Mouse (Mus musculus): ENCODE measurements around the gene Fam169a. TPM values are rescaled to one million over a fixed set of nuclear protein-coding genes. Genes with fewer than 3 reads are reported as not detected.
"Not testable (repeated sequence)": the region's sequence is repeated elsewhere in the genome, so short reads cannot be mapped to it uniquely, and the experiment has no call there.

Fam169a gene
- polyA plus RNA-seq, 1 experiment from 2014 or later, result 15.1 TPM

DNA sequence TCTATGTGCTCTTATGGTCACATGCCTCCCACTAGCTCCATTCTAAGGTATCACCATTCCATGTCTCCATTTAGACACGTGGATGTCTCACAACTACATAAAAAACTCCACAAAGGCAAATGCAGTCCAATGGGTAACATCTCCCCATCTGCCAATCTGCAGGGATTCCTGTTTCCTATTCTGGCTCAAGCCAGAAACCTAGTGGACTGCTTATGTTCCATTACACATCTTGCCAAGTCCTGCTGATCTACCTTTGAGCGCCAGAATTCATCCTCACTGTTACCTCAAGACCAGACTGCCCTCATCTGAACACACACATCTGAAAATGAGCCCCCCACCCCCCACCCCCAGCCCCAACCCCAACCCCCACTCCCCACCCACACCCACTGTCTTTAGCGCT is 4.9 kb upstream of the Fam169a start:
- H3K9me3 ChIP-seq, result no peaks in the 10 kb centered on the region
- no peak overlapping the region for H3K9ac ChIP-seq (replicated peaks)
- H3K27me3 ChIP-seq, result no peaks in the 10 kb centered on the region
- no peak overlapping the region for H3K4me3 ChIP-seq
- no peak overlapping the region for H3K27ac ChIP-seq (replicated peaks)
- ATAC-seq (replicated peaks), result no peak
- no peak overlapping the region for H3K4me2 ChIP-seq (replicated peaks)
- H3K4me1 ChIP-seq, result 0 out of 2 replicates have a peak, but pooled peaks cover 4% of the 10 kb centered on the region
- H3K36me3 ChIP-seq, result no peaks in the 10 kb centered on the region
- 89% methylated on average over 3 of the region's 3 CpGs for WGBS

DNA sequence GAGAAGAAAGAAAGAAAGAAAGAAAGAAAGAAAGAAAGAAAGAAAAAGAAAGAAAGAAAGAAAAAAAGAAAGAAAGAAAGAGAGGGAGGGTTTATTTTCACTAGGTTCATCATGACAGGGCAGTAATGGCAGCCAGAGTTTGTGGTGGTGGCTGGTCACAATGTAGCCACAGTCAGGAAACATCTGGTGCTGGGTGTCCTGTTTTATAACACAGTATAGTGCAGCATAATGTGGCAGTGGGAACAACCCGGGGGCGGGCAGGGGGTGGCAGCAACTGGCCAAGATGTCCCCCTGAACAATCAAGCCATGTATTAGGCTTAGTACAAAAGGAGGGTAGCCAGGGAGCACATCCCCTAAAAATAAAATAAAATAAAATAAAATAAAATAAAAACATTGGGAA is 3.7 kb upstream of the Fam169a start:
- Histone ChIP-seq H3K27me3 (no peaks in the 10 kb centered on the region), H3K4me2 (replicated peaks) (no peak overlapping the region), H3K4me1 (0 out of 2 replicates have a peak, but pooled peaks cover 4% of the 10 kb centered on the region), H3K27ac (replicated peaks) (no peak overlapping the region), H3K4me3 (no peak overlapping the region), H3K9ac (replicated peaks) (no peak overlapping the region), H3K9me3 (no peaks in the 10 kb centered on the region), H3K36me3 (no peaks in the 10 kb centered on the region)
- 85% methylated on average over 2 of the region's 2 CpGs for WGBS
- ATAC-seq (replicated peaks), result no peak

DNA sequence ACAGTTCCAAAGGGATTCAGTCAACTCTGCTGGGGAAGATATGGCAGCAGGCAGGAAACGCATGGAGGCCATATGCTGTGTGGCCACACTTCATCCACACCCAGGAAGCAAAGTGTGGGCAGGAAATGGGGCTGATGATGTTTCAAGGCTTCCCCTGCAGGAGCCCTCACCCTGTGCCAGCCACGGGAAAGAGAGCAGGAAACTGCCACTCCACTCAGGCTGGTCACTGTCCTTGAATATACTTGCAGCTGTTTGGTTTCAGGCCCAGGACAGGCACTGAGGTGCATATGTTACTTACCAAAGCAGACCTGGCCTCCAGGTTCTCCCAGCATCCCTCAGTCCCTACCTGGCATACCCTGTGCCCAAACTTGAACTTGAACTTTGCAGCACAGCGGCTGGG is 2.7 kb upstream of the Fam169a start:
- H3K36me3 ChIP-seq, result no peaks in the 10 kb centered on the region
- no peak overlapping the region for H3K27ac ChIP-seq (replicated peaks)
- H3K27me3 ChIP-seq, result peaks cover 5% of the 10 kb centered on the region; the same call in 1 of the 2 replicates
- peak overlapping the region; percentile 19; the same call in 1 of the 2 replicates for H3K4me2 ChIP-seq (replicated peaks)
- H3K9ac ChIP-seq (replicated peaks), result no peak overlapping the region
- ATAC-seq (replicated peaks), result no peak
- no peaks in the 10 kb centered on the region for H3K9me3 ChIP-seq
- 52% methylated on average over 3 of the region's 3 CpGs for WGBS
- H3K4me1 ChIP-seq, result 0 out of 2 replicates have a peak, but pooled peaks cover 4% of the 10 kb centered on the region
- H3K4me3 ChIP-seq, result no peak overlapping the region

DNA sequence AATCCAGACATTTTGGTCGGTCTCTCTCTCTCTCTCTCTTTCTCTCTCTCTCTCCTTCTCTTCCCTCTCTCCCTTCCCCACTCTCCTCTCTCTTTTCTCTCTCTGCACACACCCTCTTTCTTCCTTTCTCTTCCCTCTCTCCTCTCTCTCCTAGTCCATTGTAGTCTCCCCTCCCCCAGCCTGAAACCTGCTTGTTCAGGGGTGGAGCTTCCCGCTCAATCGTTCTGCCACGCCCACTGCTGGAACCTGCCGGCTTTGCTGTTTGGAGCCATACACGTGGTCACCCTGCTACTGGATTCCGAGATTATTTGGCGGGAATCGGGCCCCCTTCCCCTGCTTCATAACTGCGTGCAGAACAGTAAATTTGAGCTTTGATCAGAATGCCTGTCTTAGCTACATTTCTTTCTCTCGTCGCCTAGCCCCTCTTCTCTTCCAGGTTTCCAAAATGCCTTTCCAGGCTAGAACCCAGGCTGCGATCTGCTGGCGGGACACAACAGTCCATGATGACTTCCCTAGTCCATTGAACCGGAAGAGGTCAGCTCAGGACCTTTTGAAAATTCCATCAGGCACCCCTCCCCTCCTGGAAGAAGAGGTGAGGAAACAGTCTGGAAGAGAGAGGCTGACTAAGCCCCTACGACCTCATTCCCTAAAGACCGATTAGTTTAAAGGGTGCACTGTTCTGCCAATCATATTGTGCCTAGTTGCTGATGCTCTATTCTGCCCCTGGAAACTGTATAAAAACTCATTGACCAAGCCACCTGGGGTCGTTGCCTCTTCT is 2.1 kb upstream of the Fam169a start:
- not testable (repeated sequence) for H3K4me1 ChIP-seq; ATAC-seq (replicated peaks)
- H3K4me2 ChIP-seq (replicated peaks), result peak overlapping the region; percentile 19; the same call in 1 of the 2 replicates

DNA sequence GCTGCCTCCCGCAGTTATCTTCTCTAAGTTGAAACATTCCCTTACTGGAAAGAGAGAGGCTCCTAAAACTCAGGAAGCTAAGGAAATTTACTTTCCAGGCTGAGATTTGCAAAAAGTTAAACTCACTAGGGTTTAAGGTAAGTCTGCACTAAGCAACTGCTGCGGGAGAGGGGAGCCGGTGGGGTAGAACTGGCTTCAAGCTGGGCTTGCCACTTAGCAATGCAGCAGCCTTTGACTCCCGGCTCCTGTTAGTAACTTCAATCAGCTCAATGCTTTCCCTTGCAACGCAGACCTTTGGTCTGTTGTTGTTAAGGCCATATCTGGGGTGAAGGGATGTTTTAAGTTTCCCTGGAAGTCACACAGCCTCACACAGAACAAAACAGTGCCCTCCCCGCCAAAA is 605 bp downstream of the Fam169a start:
- H3K36me3 ChIP-seq, result no peaks in the 10 kb centered on the region
- H3K27ac ChIP-seq (replicated peaks), result no peak overlapping the region
- H3K4me2 ChIP-seq (replicated peaks), result no peak overlapping the region
- H3K4me3 ChIP-seq, result no peak overlapping the region
- H3K9me3 ChIP-seq, result no peaks in the 10 kb centered on the region
- peaks cover 5% of the 10 kb centered on the region; the same call in 1 of the 2 replicates for H3K27me3 ChIP-seq
- ATAC-seq (replicated peaks), result no peak
- 6% methylated on average over 6 of the region's 6 CpGs for WGBS
- no peak overlapping the region for H3K9ac ChIP-seq (replicated peaks)
- H3K4me1 ChIP-seq, result 0 out of 2 replicates have a peak, but pooled peaks cover 4% of the 10 kb centered on the region

More for the DNA sequence above, 2.1 kb upstream of the Fam169a start:
- H3K9me3 ChIP-seq; H3K27me3 ChIP-seq; H3K27ac ChIP-seq (replicated peaks); H3K4me3 ChIP-seq; H3K9ac ChIP-seq (replicated peaks); H3K36me3 ChIP-seq: not testable (repeated sequence)
- 38% methylated on average over 18 of the region's 18 CpGs for WGBS

DNA sequence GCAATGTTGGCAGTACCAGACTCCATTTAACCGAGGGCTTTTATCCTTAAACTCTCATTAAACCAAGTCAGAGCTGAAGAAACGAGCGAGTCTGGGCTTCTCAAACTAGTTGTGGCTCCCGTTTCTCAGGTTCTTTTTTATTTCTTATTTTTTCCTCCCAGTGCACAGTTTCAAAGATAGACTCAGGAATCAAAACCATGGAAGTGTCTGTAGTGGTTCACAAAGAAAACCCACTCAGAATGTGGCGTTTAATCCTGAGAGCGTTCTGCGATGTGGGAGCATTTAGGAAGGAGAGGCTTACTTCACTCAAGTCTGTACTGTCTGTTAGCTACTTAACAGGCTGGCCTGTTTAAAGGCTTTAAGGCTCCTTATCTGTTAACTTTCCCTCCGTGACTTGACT is 1.1 kb downstream of the Fam169a start:
- no peaks in the 10 kb centered on the region for H3K9me3 ChIP-seq
- H3K4me3 ChIP-seq, result no peak overlapping the region
- no peaks in the 10 kb centered on the region for H3K36me3 ChIP-seq
- H3K27ac ChIP-seq (replicated peaks), result no peak overlapping the region
- ATAC-seq (replicated peaks), result no peak
- H3K27me3 ChIP-seq, result peaks cover 5% of the 10 kb centered on the region; the same call in 1 of the 2 replicates
- H3K9ac ChIP-seq (replicated peaks), result no peak overlapping the region
- no peak overlapping the region for H3K4me2 ChIP-seq (replicated peaks)
- WGBS, result 35% methylated on average over 8 of the region's 8 CpGs
- 0 out of 2 replicates have a peak, but pooled peaks cover 8% of the 10 kb centered on the region for H3K4me1 ChIP-seq

DNA sequence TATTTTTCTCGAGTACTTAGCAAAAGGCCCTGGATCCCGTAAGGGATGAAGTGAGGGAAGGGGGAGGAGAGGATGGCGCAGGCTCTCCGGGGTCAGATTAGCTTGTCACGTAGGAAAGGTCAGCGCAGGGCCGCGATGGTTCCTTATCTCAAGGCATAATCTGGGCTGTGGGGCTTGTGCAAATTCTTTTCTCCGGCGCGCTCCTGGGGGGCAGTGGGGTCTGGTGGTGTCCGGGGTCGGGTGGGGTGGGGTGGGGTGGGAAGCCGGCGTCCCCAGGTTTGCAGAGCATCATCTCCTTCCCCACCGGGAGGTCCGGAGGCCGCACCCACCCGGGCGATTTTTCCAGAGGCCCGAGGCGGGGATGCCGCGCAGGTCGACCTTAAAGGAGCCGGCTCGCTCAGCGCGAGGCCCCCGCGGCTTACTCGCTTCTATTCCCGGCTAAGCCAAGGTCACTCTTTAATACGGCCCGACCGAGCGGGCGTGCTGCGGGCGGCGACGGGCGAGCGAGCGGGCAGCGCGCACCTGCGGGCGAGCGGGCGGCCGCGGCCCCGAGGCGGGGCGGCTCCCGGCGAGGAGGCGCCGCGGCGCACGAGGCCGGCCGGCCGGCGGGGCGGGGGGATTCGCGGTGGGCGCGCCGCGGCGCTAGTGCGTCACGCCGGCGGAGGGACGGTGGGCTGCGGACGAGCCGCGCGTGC is 4.0 kb downstream of the Fam169a start:
- Histone ChIP-seq H3K4me3 (peak overlapping the region; percentile 97), H3K9ac (replicated peaks) (peak overlapping the region; percentile 81), H3K4me2 (replicated peaks) (peak overlapping the region; percentile 91), H3K4me1 (0 out of 2 replicates have a peak, but pooled peaks cover 4% of the 10 kb centered on the region), H3K27me3 (peaks cover 5% of the 10 kb centered on the region; the same call in 1 of the 2 replicates), H3K36me3 (no peaks in the 10 kb centered on the region), H3K27ac (replicated peaks) (peak overlapping the region; percentile 85), H3K9me3 (no peaks in the 10 kb centered on the region)
- WGBS, result under 1% methylated on average over 62 of the region's 85 CpGs
- ATAC-seq (replicated peaks), result peak; percentile 85

DNA sequence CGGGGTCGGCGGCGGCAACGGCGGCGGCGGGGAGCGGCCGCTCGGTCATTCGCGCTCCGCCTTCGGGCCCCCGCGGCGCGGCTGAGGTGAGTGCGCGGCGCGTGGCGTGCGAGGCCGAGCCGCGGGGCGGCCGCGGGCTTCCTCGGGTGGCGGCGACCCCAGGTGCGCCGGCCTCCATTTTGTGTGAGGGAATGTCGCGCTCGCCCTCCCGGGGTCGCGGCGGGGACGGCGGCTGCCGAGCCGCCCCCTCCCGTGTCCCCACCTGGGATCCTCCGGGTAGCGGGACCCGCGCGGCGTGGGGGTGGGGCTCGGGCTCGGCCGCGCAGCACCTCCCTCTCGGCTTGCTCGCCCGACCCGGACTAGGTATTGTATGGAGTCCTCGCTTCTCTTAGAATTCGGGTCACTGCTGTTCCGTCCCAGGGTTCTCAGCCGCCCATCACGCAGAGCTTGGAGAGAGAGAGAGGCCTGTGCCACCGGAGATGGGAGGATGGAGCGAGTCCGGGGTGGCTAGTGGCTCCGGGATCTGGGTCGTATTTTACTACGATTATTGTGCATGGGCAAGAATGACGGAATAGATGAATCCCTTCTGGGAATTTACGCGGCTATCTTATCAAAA is 4.6 kb downstream of the Fam169a start:
- Histone ChIP-seq H3K9ac (replicated peaks) (peak overlapping the region; percentile 81), H3K27ac (replicated peaks) (peak overlapping the region; percentile 85), H3K27me3 (peaks cover 5% of the 10 kb centered on the region; the same call in 1 of the 2 replicates), H3K4me1 (0 out of 2 replicates have a peak, but pooled peaks cover 4% of the 10 kb centered on the region), H3K4me3 (peak overlapping the region; percentile 97), H3K4me2 (replicated peaks) (peak overlapping the region; percentile 91), H3K9me3 (no peaks in the 10 kb centered on the region), H3K36me3 (no peaks in the 10 kb centered on the region)
- ATAC-seq (replicated peaks), result peak; percentile 86
- WGBS, result 0% methylated on average over 54 of the region's 76 CpGs

DNA sequence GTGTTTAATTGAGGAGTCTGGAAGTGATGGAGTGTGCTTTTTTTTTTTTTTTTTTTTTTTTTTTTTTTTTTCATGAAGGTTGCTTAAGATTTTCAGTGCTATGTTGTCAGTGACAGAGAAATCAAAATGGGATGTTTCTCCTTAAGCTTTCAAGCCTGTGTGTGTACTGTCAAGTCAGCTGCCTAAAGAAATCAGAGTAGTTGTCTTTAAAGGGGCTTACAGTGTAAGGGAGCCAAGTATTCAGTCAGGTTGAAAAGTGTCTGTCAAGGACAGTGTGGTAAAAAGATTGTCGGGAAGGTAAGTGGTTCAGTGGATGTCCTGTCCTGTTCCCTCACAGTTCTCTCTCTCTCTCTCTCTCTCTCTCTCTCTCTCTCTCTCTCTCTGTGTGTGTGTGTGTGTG is 6.4 kb downstream of the Fam169a start:
- no peak overlapping the region for H3K9ac ChIP-seq (replicated peaks)
- 0 out of 2 replicates have a peak, but pooled peaks cover 4% of the 10 kb centered on the region for H3K4me1 ChIP-seq
- 25% methylated on average over 1 of the region's 1 CpGs for WGBS
- H3K27me3 ChIP-seq, result peaks cover 5% of the 10 kb centered on the region; the same call in 1 of the 2 replicates
- no peak for ATAC-seq (replicated peaks)
- no peak overlapping the region for H3K27ac ChIP-seq (replicated peaks)
- H3K36me3 ChIP-seq, result no peaks in the 10 kb centered on the region
- H3K4me3 ChIP-seq, result no peak overlapping the region
- no peaks in the 10 kb centered on the region for H3K9me3 ChIP-seq
- H3K4me2 ChIP-seq (replicated peaks), result no peak overlapping the region

DNA sequence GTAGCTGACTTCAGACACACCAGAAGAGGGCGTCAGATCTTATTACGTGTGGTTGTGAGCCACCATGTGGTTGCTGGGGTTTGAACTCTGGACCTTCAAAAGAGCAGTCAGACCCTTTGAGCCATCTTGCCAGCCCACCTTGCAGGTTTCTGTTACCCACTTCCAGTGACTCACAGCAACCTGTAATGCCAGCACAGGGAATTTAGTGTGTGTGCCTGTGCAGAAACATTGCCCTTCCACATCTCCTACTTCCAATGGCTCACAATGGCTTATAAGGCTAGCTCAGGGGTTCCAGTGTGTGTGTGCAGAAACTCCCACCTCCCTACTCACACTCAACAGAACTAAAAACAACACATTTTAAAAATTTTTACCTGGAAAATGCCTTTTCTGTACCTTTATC is 10.5 kb downstream of the Fam169a start:
- Histone ChIP-seq H3K4me3 (no peak overlapping the region), H3K9ac (replicated peaks) (no peak overlapping the region), H3K9me3 (no peaks in the 10 kb centered on the region), H3K27me3 (no peaks in the 10 kb centered on the region), H3K4me1 (0 out of 2 replicates have a peak, but pooled peaks cover 4% of the 10 kb centered on the region), H3K36me3 (no peaks in the 10 kb centered on the region), H3K4me2 (replicated peaks) (no peak overlapping the region), H3K27ac (replicated peaks) (no peak overlapping the region)
- 91% methylated on average over 2 of the region's 2 CpGs for WGBS
- no peak for ATAC-seq (replicated peaks)

DNA sequence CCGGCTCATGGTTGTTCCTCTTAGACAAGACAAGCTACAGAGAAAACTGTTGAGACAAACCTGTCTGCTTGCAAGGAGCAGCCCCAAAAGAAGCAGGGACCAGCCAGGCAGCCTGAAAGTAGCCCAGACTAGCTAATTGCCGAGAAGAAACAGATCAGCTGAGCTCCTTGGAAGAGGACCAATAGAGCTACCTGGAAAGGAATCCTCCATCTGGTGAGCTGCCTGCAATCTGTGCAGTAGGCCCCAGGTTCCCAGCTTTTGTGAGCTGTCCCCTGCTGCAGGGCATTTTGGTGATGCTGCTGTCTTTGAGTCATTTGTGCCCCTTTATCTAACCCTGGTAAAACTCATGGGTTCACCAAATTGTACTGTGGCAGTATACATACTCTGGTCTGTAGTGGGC is 13.1 kb downstream of the Fam169a start:
- no peak overlapping the region for H3K4me3 ChIP-seq
- H3K27me3 ChIP-seq, result no peaks in the 10 kb centered on the region
- H3K4me1 ChIP-seq, result no peaks in the 10 kb centered on the region
- no peak overlapping the region for H3K27ac ChIP-seq (replicated peaks)
- H3K9ac ChIP-seq (replicated peaks), result no peak overlapping the region
- H3K36me3 ChIP-seq, result no peaks in the 10 kb centered on the region
- no peaks in the 10 kb centered on the region for H3K9me3 ChIP-seq
- 62% methylated on average over 2 of the region's 2 CpGs for WGBS
- H3K4me2 ChIP-seq (replicated peaks), result no peak overlapping the region
- ATAC-seq (replicated peaks), result no peak

DNA sequence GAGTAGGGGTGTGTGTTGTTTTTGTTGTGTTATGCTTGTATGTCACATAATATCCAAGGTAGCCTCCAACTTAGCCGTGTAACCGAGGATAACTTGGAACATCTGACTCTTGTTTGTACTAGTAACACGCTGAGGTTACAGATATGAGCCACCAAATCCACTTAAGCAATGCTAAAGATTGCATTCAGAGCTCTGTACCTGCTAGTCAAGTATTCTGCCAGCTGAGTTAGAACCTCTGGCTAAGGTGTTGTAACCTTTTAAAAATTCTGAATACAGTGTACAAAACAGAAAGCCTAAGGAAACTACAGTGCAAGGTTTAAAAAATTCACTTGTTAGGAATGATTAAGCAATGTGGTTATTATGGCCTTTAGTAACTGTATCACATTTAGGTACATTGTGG is 13.5 kb downstream of the Fam169a start:
- no peaks in the 10 kb centered on the region for H3K36me3 ChIP-seq
- WGBS, result 90% methylated on average over 3 of the region's 3 CpGs
- no peak for ATAC-seq (replicated peaks)
- no peaks in the 10 kb centered on the region for H3K27me3 ChIP-seq
- no peaks in the 10 kb centered on the region for H3K9me3 ChIP-seq
- no peak overlapping the region for H3K4me2 ChIP-seq (replicated peaks)
- no peak overlapping the region for H3K4me3 ChIP-seq
- no peaks in the 10 kb centered on the region for H3K4me1 ChIP-seq
- H3K9ac ChIP-seq (replicated peaks), result no peak overlapping the region
- H3K27ac ChIP-seq (replicated peaks), result no peak overlapping the region

Measured in forebrain, embryonic 15.5 days (tissue).